Mouse (Mus musculus) B cell, adult (primary cell): ENCODE measurements around the gene 4933430I17Rik. TPM values are rescaled to one million over a fixed set of nuclear protein-coding genes. Genes with fewer than 3 reads are reported as not detected.

Source experiments
- total RNA-seq: library from RNA; stranded (reverse); gene quantifications from 4 replicates; pipeline ENCODE4 v1.2.4, GENCODE M21; 2023; ENCODE audit not compliant: inconsistent age

4933430I17Rik gene
- total RNA-seq: 0.48 to 1.7 TPM (median 0.70 TPM) in 4 replicates

GRCm38 (mm10) chr4:62524651-62525488, at the start of gene 4933430I17Rik, which contains the start of gene Pole3:
Gene 4933430I17Rik (plus strand): TSS chr4:62525369.
Gene Pole3 (minus strand): TSS chr4:62525068.

GRCm38 (mm10) chr4:62479937-62480708, 45.0 kb upstream of the 4933430I17Rik start, which contains the start of gene Bspry:
Gene Bspry (plus strand): TSS chr4:62480053.

DNA sequence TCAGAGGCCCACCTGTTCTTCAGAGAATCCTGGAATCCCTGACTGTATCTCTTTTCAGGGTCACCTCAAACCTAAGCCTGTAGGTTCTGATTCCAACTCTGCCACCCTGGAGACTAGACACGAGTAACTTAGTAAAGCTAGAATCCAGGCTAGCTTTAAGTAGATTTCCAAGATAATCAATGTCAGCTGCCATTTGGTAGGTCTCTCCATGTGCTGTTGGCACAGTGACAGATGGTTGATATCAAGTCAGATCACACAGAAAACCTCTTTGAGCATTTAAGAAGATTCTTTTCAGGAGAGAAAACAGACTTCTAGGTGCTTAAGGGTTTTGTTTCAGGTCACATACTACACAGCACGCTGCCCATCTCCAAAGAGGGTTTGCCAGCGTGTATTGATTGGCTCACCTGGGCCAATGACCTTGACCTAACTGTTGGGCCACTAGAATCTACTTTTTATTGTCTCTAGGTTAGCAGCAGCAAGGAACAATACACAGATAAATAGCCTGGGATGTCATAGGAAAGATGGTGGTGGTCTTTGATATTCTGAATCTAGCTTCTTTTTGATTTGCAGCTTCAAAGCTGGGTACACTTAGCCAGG, 21.7 kb upstream of the 4933430I17Rik start, which contains the start of gene Hdhd3:
Gene Hdhd3, minus strand, starts transcription at position 94 of the 597 bp plus-strand sequence.

GRCm38 (mm10) chr4:62519849-62520233, 5.3 kb upstream of the 4933430I17Rik start, which contains the start of gene Alad:
Gene Alad (minus strand): TSS chr4:62519918.

DNA sequence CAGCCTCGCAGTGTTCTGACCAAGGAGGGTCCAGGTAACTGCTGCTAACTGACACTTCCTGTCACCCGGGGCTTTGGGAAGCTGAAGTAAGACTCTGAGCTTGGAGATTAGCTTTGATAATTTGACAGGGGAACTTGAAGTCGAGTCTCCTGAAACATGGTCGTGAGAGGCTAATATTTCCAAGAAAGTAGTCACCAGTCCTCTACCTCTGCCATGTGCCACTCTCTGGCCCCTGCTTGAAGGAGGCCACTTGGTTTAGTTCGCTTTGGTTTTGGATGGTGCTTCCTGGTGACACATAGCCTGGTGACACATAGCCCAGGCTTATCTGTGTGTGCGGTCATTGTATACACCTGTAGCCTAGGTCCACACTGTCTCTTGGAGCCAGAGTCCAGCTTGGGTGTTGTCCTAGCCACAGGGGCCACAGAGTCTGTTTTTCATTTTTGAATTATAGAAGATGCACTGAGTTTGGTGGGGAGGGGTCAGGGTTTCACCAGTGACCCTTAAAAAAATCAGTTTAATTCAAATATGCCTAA, 34.7 kb downstream of the 4933430I17Rik start, which contains the start of gene Rgs3:
Gene Rgs3, plus strand, starts transcription at position 51 of the 533 bp plus-strand sequence.

Other genes starting within 250 kb of the 4933430I17Rik start
- gene Fkbp15, start 164.8 kb upstream of the 4933430I17Rik start, total RNA-seq: 101 to 103 TPM (median 102 TPM) in 4 replicates
- 11.6 to 13.2 TPM (median 12.1 TPM) in 4 replicates for gene Slc31a1, start 164.6 kb upstream of the 4933430I17Rik start, total RNA-seq
- 45.3 to 57.5 TPM (median 53.3 TPM) in 4 replicates for gene Cdc26, start 116.7 kb upstream of the 4933430I17Rik start, total RNA-seq
- gene Prpf4, start 116.6 kb upstream of the 4933430I17Rik start, total RNA-seq: 22.3 to 30.1 TPM (median 25.6 TPM) in 4 replicates
- not detected in 4 replicates for gene Rnf183, start 90.1 kb upstream of the 4933430I17Rik start, total RNA-seq
- 0.58 to 0.84 TPM in 2 of 4 replicates, not detected in the others for gene Wdr31, start 54.5 kb upstream of the 4933430I17Rik start, total RNA-seq
- gene Bspry, start 45.3 kb upstream of the 4933430I17Rik start, total RNA-seq: 7.4 to 11.3 TPM (median 10.2 TPM) in 4 replicates
- 0.42 to 1.2 TPM in 2 of 4 replicates, not detected in the others for gene Hdhd3, start 21.9 kb upstream of the 4933430I17Rik start, total RNA-seq
- gene Alad, start 5.5 kb upstream of the 4933430I17Rik start, total RNA-seq: 19.7 to 20.2 TPM (median 20.0 TPM) in 4 replicates
- 16.1 to 23.4 TPM (median 20.5 TPM) in 4 replicates for gene Pole3, start 301 bp upstream of the 4933430I17Rik start, total RNA-seq
- gene Rgs3, start 34.5 kb downstream of the 4933430I17Rik start, total RNA-seq: 33.5 to 36.4 TPM (median 36.0 TPM) in 4 replicates